Mouse (Mus musculus): ENCODE results near the gene Sf3a2. TPM values are rescaled to one million over a fixed set of nuclear protein-coding genes. Genes with fewer than 3 reads are reported as not detected.
A peak's percentile ranks its signal among the peaks of the same experiment; 100 is the strongest.
"Not testable (repeated sequence)": the region's sequence is repeated elsewhere in the genome, so short reads cannot be mapped to it uniquely, and the experiment has no call there.

The Sf3a2 gene
- total RNA-seq, 1 experiment from 2014 or later: 46.7 TPM

DNA sequence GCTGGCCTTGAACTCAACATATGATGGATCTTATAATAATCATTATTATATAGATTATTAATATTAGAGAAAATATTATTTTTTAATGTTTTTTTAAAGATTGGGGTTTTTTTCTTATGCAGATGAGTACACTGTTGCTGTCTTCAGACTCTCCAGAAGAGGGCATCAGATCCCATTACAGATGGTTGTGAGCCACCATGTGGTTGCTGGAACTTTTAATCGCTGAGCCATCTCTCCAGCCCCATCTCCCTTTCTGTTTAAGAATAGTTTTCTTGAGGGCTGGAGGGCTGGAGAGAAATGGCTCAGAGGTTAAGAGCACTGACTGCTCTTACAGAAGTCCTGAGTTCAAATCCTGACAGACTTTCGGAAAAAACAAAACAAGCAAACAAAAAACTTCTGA, 24.0 kb downstream of the Sf3a2 start:
- ATAC-seq (replicated peaks; ENCODE audit: low read depth, poor library complexity, severe bottlenecking): no peak

GRCm38 (mm10) chr10:80822528-80822927, 24.5 kb downstream of the Sf3a2 start:
- no peak for ATAC-seq (replicated peaks; ENCODE audit: low read depth, poor library complexity, severe bottlenecking)

DNA sequence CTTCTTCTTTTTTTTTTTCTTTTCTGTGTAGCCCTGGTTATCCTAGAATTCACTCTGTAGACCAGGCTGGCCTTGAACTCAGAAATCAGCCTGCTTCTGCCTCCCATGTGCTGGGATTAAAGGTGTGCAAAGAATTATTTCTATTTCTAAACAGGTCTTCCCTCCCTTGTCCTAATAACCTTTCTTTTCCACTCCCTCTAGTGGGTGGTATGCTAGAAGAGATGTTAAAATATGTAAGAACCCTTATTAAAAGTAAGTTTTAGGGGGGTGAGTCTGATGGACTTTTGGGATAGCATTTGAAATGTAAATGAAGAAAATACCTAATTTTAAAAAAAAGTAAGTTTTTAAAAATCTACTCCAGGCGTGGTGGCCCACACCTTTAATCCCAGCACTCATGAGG, 25.3 kb downstream of the Sf3a2 start:
- no peak for ATAC-seq (replicated peaks; ENCODE audit: low read depth, poor library complexity, severe bottlenecking)

DNA sequence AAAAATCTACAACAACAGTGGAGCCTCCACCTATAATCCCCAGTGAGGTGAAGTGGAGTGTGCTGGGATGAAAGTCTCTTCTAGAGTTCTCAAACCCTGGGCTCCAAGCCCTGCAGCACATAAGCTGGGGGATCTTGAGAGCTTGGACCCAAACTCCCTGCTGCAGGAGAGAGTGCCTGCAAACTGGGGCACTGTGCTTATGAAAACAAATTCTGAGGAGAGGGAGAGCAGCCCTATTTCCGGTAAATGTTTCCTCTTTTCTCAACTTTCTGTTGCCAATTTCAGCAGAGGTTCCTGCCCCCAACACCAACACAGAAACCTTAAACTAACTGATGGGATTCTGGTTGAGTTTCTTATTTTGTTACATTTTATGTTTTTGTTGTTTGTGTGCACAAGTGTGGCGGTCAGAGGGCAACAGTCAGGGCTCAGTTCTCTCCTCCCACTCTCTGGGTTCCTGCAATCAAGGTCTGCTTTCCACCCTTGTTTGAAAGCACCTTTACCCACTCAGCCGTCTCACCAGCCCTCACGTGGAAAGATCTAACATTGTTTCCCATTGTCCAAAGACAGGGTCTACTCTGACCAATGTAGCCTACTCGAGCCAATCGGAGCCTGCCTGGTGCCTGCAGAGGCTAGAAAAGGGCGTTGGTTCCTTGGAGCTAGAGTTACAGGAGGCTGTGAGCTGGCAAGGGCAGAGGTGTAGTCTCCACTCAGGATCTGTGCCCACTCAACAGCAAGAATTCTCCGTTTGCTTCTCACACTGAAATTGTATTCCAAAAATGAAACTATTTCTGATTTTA, 26.0 kb downstream of the Sf3a2 start:
- ATAC-seq (replicated peaks; ENCODE audit: low read depth, poor library complexity, severe bottlenecking): no peak

- ATAC-seq (replicated peaks; ENCODE audit: low read depth, poor library complexity, severe bottlenecking): no peak
Measured at GRCm38 (mm10) chr10:80824827-80825226, 26.8 kb downstream of the Sf3a2 start.

DNA sequence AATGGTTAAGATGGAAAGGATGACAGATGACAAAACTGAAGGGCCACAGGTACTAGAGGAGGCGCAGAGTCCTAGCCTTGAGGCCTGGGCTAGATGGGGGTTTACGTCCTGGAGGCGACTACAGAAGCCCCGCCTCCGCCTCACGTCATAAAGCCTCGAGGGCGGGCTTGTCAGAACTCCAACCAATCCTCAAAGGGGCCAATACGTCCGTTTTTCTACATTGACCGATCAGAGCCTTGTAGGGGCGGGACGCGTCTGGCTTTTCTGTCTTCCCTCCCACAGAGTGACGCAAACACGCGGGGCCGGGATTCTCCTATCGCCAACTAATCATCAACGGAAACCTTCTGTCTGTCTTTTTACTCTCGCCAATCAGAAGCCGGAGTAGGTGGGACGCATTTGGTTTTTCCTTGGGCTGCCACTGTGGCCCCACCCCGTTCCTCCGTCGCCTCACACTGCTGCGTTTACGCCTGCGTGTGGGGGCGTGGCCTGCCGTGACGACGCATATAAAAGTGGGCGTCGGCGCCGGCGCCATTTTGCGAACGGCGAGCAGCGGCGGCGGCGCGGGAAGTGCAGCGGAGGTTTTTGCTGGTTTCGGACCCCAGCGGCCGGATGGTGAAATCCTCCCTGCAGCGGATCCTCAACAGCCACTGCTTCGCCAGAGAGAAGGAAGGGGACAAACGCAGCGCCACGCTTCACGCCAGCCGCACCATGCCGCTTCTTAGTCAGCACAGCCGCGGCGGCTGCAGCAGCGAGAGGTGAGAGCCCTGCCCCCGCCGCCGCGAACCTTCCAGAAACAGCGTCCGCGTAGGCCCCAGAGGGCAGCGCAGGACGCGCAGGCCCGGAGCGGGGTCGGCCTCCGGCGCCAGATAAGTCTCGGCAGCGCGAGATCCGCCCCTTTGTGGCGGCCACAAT, 28.4 kb downstream of the Sf3a2 start, which contains the start of gene Oaz1:
Gene Oaz1, plus strand, starts transcription at position 506 of the 912 bp plus-strand sequence.
- peak; percentile 83 for ATAC-seq (replicated peaks; ENCODE audit: low read depth, poor library complexity, severe bottlenecking)

GRCm38 (mm10) chr10:80827063-80827869, 29.3 kb downstream of the Sf3a2 start:
- no peak for ATAC-seq (replicated peaks; ENCODE audit: low read depth, poor library complexity, severe bottlenecking)

GRCm38 (mm10) chr10:80827870-80828420, 29.9 kb downstream of the Sf3a2 start:
- ATAC-seq (replicated peaks; ENCODE audit: low read depth, poor library complexity, severe bottlenecking): no peak

DNA sequence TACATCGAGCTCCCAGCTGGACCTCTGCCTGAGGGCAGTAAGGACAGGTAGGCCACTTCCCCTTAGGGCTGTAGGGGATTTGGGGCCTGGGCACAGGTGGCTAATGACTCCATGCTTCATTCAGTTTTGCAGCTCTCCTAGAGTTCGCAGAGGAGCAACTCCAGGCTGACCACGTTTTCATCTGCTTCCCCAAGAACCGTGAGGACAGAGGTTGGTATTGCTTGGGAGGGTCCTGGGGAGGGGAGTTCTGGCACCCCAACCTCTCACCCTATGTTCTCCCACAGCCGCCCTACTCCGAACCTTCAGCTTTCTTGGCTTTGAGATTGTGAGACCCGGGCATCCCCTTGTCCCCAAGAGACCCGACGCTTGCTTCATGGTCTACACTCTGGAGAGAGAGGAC, 30.6 kb downstream of the Sf3a2 start:
- ATAC-seq (replicated peaks; ENCODE audit: low read depth, poor library complexity, severe bottlenecking): not testable (repeated sequence)

- ATAC-seq (replicated peaks; ENCODE audit: low read depth, poor library complexity, severe bottlenecking): no peak
Measured at GRCm38 (mm10) chr10:80829359-80830278, 31.6 kb downstream of the Sf3a2 start.

GRCm38 (mm10) chr10:80831136-80831535, 33.1 kb downstream of the Sf3a2 start:
- peak; percentile 36 for ATAC-seq (replicated peaks; ENCODE audit: low read depth, poor library complexity, severe bottlenecking)

DNA sequence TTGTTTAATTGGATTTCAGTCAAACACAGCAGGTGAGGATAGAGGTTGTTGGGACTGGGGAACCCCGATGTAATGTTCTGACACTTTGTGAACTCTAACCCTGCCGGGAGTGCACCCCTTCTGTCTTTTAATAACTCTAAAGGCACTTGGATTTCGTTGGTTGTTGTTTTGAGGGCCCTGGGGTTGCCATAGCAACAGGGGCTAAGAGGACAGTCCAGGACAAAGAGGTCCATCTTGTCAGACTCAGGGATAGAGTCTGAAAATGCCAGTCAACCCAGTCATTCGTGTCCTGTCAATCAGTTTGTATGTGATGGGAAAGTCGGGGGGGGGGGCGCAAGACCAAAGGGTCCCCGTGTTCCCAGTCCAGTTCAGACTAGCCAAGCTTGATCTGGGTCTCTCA, 34.8 kb downstream of the Sf3a2 start:
- ATAC-seq (replicated peaks; ENCODE audit: low read depth, poor library complexity, severe bottlenecking): no peak

DNA sequence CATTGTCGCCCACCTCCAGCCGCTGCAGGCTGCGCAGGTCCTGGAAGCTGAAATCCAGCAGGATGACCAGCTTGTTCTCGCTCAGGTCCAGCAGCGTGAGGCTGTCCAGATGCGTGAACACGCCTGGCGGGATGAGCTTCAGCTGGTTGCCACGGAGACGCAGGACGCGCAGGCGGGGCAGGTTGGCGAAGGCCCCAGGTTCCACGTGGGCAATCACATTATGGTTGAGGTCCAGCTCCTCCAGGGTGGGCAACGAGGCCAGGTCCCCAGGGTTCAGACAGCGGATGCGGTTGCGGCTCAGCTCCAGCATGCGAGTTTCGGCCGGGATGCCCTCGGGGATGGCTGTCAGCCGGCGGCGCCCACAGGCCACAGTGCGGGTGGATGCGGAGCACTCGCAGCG, 37.6 kb downstream of the Sf3a2 start:
- no peak for ATAC-seq (replicated peaks; ENCODE audit: low read depth, poor library complexity, severe bottlenecking)

DNA sequence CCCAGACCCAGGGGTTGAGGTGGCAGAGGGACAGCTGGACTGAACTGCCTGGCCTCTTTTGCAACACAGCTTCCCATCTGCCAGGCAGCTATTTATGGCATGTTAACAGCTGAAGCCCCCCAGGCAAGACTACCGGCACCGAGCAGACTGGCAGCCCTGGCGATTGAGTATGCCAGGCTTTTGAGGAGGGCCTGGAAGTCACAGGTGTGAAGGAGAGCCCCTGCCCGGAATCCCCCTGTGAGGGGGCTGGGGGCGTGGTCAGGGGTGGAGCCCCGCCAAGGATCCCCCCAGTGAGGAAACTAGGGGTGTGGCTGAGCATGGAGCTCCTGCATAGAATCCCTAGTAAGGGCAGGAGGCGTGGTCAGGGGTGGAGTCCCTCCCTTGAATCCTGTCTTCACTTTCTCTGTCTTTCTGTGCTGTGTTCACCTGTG, 39.0 kb downstream of the Sf3a2 start:
- ATAC-seq (replicated peaks; ENCODE audit: low read depth, poor library complexity, severe bottlenecking): no peak

- ATAC-seq (replicated peaks; ENCODE audit: low read depth, poor library complexity, severe bottlenecking): no peak
Measured at GRCm38 (mm10) chr10:80837827-80838226, 39.8 kb downstream of the Sf3a2 start.

DNA sequence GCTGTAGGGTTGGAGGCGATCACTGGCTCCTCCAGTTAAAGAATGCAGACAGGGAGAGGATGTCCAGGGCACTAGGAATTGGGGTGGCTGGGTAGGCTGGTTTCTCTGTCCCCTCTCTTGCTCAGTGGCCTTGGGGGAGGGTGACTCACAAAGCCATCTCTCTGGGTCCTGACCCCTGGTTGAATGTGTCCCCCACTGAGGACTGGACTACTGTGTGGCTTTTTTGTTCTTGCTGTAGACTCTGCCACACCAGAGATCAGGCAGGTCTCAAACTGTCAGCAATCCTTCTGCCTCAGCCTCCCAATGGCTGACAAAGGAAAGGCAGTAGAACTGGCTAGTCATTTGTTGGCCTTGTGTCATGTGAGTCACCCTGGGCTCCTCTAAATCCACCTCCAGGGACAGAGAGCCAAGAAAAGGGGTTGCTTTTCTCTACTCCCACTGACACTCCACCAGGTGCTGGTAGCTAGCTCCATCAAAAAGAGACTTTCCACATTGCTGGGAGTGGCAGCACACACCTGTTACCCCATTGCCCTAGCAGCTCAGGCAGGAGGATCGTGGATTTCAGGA, 40.4 kb downstream of the Sf3a2 start:
- ATAC-seq (replicated peaks; ENCODE audit: low read depth, poor library complexity, severe bottlenecking): no peak

DNA sequence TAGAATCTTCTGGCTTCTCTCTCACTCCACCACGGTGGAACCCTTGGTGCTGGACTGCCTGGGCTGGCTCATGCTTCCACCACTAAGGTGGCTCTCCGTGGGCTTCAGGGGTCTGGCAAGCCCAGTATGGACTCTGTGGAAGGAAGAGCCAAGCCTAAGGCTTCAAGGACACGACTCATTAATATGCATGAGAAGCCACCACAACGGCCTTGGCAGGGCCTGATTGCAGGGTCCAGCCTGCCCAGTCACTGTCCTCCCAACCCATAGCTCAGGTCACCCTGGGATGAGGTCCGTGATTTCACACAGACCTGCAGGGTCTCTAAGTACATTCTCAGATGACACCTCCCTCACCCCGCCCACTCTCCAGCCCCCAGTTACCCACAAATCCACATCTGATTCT, 41.9 kb downstream of the Sf3a2 start:
- no peak for ATAC-seq (replicated peaks; ENCODE audit: low read depth, poor library complexity, severe bottlenecking)

GRCm38 (mm10) chr10:80841685-80842084, 43.7 kb downstream of the Sf3a2 start:
- no peak for ATAC-seq (replicated peaks; ENCODE audit: low read depth, poor library complexity, severe bottlenecking)

DNA sequence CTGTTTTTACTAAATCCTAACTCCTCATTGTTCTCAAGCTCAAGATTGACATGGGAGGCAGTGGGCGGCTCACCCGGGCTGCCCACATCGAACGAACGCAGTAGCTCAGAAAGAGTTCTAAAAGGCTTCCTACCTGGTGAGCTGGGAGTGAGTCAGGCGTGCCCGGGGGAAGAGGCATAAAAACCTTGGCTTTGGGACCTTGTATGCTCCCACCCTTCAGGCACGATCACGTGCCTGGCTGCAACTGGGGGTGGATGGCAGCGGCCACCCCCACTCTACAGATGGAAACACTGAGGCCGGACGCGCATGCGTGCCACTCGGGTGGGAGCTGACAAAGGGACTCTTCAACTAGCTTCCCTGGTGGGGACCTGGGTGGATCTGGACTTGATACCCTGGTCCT, 44.3 kb downstream of the Sf3a2 start:
- no peak for ATAC-seq (replicated peaks; ENCODE audit: low read depth, poor library complexity, severe bottlenecking)
